Mouse (Mus musculus) heart, embryonic 16.5 days (tissue): Measurements from ENCODE around the gene Fam222b. TPM values are rescaled to one million over a fixed set of nuclear protein-coding genes. Genes with fewer than 3 reads are reported as not detected.

Experiments
- ATAC-seq: fragments of 200-750 bp; cut with Nextera tagmentation; replicated peaks from 2 replicates; pipeline ENCODE4 v1.8.0; 2017; ENCODE audit warnings: moderate number of reproducible peaks; ENCODE audit not compliant: insufficient read depth, low FRiP score; ENCODE audit errors: extremely low read depth
- H3K27ac ChIP-seq: fragments of 300-500 bp; sonication (generic); 2 replicates; pipeline ENCODE4 v1.5.1; 2014; ENCODE audit warnings: mild to moderate bottlenecking, low read length, control low read depth, moderate library complexity
- H3K27me3 ChIP-seq: fragments of 300-500 bp; sonication (generic); 2 replicates; pipeline ENCODE4 v1.6.1; 2014; ENCODE audit warnings: low read length, mixed read lengths; ENCODE audit not compliant: control insufficient read depth, insufficient read depth
- H3K36me3 ChIP-seq: fragments of 300-500 bp; sonication (generic); 2 replicates; pipeline ENCODE4 v1.6.1; 2014; ENCODE audit not compliant: control insufficient read depth, insufficient read depth
- H3K4me1 ChIP-seq: fragments of 300-500 bp; sonication (generic); 2 replicates; pipeline ENCODE4 v1.6.1; 2014; ENCODE audit warnings: low read length, mixed read lengths; ENCODE audit not compliant: control insufficient read depth, insufficient read depth
- H3K4me2 ChIP-seq: fragments of 300-500 bp; sonication (generic); 2 replicates; pipeline ENCODE4 v1.6.1; 2014; ENCODE audit warnings: low read depth, mild to moderate bottlenecking, control low read depth, low read length
- H3K4me3 ChIP-seq: fragments of 300-500 bp; sonication (generic); 2 replicates; pipeline ENCODE4 v1.5.1; 2014; ENCODE audit warnings: mild to moderate bottlenecking, control low read depth, low read length
- H3K9ac ChIP-seq: fragments of 300-500 bp; sonication (generic); 2 replicates; pipeline ENCODE4 v1.6.1; 2014; ENCODE audit warnings: low read length, control low read depth
- H3K9me3 ChIP-seq: fragments of 300-500 bp; sonication (generic); replicated peaks from 2 replicates; pipeline ENCODE4 v1.6.1; 2016; ENCODE audit warnings: low read length; ENCODE audit not compliant: control insufficient read depth
- WGBS: fragments of 180-500 bp; shearing (Covaris S2); extraction: QIAGEN DNeasy Blood & Tissue Kit; methylation state at CpG from one replicate; pipeline ENCODE4 v1.1.7; 2014; 5-methylcytosine and 5-hydroxymethylcytosine counted together
- polyA plus RNA-seq: library from polyadenylated mRNA; unstranded; fragments of >200 nt; fragmentation: Nextera tagmentation; extraction: Ambion mirVana; gene quantifications from 2 replicates; pipeline ENCODE4 v1.2.1, GENCODE M21; 2015

Fam222b gene
- polyA plus RNA-seq, 1 experiment from 2014 or later: 14.9 TPM

- no peaks in the 10 kb centered on the region for H3K9me3 ChIP-seq
- H3K4me1 ChIP-seq: peaks cover 17% of the 10 kb centered on the region
- no peak overlapping the region for H3K27ac ChIP-seq
- H3K27me3 ChIP-seq: no peaks in the 10 kb centered on the region
- H3K36me3 ChIP-seq: peaks cover 9% of the 10 kb centered on the region
- WGBS: 67% methylated on average over 5 of the region's 5 CpGs
- H3K9ac ChIP-seq: no peak overlapping the region
- H3K4me2 ChIP-seq: no peak overlapping the region
- H3K4me3 ChIP-seq: no peak overlapping the region
- ATAC-seq: no peak
Observed at GRCm38 (mm10) chr11:78102958-78103747, 8.7 kb downstream of the Fam222b start.

GRCm38 (mm10) chr11:78104501-78104900, 10.0 kb downstream of the Fam222b start:
- H3K9me3 ChIP-seq: no peaks in the 10 kb centered on the region
- peaks cover 13% of the 10 kb centered on the region for H3K4me1 ChIP-seq
- peaks cover 9% of the 10 kb centered on the region for H3K36me3 ChIP-seq
- no peak overlapping the region for H3K4me2 ChIP-seq
- H3K4me3 ChIP-seq: no peak overlapping the region
- H3K9ac ChIP-seq: no peak overlapping the region
- H3K27me3 ChIP-seq: no peaks in the 10 kb centered on the region
- no peak for ATAC-seq
- 93% methylated on average over 5 of the region's 5 CpGs for WGBS
- no peak overlapping the region for H3K27ac ChIP-seq

- WGBS: 83% methylated on average over 2 of the region's 2 CpGs
- H3K27ac ChIP-seq: no peak overlapping the region
- no peaks in the 10 kb centered on the region for H3K27me3 ChIP-seq
- no peak overlapping the region for H3K4me2 ChIP-seq
- H3K9me3 ChIP-seq: no peaks in the 10 kb centered on the region
- no peak overlapping the region for H3K9ac ChIP-seq
- H3K36me3 ChIP-seq: no peaks in the 10 kb centered on the region
- no peak overlapping the region for H3K4me3 ChIP-seq
- H3K4me1 ChIP-seq: peaks cover 31% of the 10 kb centered on the region
- ATAC-seq: no peak
Observed at GRCm38 (mm10) chr11:78113616-78114015, 19.2 kb downstream of the Fam222b start.

GRCm38 (mm10) chr11:78114676-78115366, 20.4 kb downstream of the Fam222b start:
- peak overlapping the region; percentile 89 for H3K4me3 ChIP-seq
- ATAC-seq: no peak
- H3K9ac ChIP-seq: peak overlapping the region; percentile 83
- H3K4me1 ChIP-seq: peaks cover 32% of the 10 kb centered on the region
- no peaks in the 10 kb centered on the region for H3K27me3 ChIP-seq
- peak overlapping the region; percentile 74 for H3K27ac ChIP-seq
- H3K4me2 ChIP-seq: peak overlapping the region; percentile 91
- WGBS: 11% methylated on average over 19 of the region's 19 CpGs
- no peaks in the 10 kb centered on the region for H3K9me3 ChIP-seq
- no peaks in the 10 kb centered on the region for H3K36me3 ChIP-seq

- Histone ChIP-seq H3K4me2 (peak overlapping the region; percentile 91), H3K9ac (peak overlapping the region; percentile 83), H3K36me3 (no peaks in the 10 kb centered on the region), H3K27me3 (no peaks in the 10 kb centered on the region), H3K4me1 (peaks cover 34% of the 10 kb centered on the region), H3K4me3 (peak overlapping the region; percentile 89), H3K9me3 (no peaks in the 10 kb centered on the region), H3K27ac (peak overlapping the region; percentile 81)
- ATAC-seq: peak; percentile 100
- WGBS: under 1% methylated on average over 36 of the region's 37 CpGs
Observed at GRCm38 (mm10) chr11:78115367-78116145, 21.1 kb downstream of the Fam222b start.

GRCm38 (mm10) chr11:78116146-78116410, 21.6 kb downstream of the Fam222b start:
- Histone ChIP-seq H3K36me3 (no peaks in the 10 kb centered on the region), H3K9me3 (no peaks in the 10 kb centered on the region), H3K4me2 (peak overlapping the region; percentile 91), H3K9ac (peak overlapping the region; percentile 83), H3K4me1 (peaks cover 39% of the 10 kb centered on the region), H3K27me3 (no peaks in the 10 kb centered on the region), H3K4me3 (peak overlapping the region; percentile 89), H3K27ac (peak overlapping the region; percentile 81)
- 21% methylated on average over 5 of the region's 5 CpGs for WGBS
- no peak for ATAC-seq

GRCm38 (mm10) chr11:78118467-78118866, 24.0 kb downstream of the Fam222b start:
- H3K9me3 ChIP-seq: no peaks in the 10 kb centered on the region
- peaks cover 41% of the 10 kb centered on the region for H3K4me1 ChIP-seq
- no peak for ATAC-seq

GRCm38 (mm10) chr11:78119898-78120297, 25.4 kb downstream of the Fam222b start:
- Histone ChIP-seq H3K4me2 (no peak overlapping the region), H3K9me3 (no peaks in the 10 kb centered on the region), H3K27ac (no peak overlapping the region), H3K27me3 (no peaks in the 10 kb centered on the region), H3K36me3 (no peaks in the 10 kb centered on the region), H3K4me3 (no peak overlapping the region), H3K9ac (no peak overlapping the region), H3K4me1 (peaks cover 34% of the 10 kb centered on the region)
- 51% methylated on average over 8 of the region's 8 CpGs for WGBS
- no peak for ATAC-seq

More at GRCm38 (mm10) chr11:78118467-78118866, 24.0 kb downstream of the Fam222b start:
- no peak overlapping the region for H3K27ac ChIP-seq
- H3K9ac ChIP-seq: no peak overlapping the region
- no peak overlapping the region for H3K4me3 ChIP-seq
- no peaks in the 10 kb centered on the region for H3K27me3 ChIP-seq
- no peak overlapping the region for H3K4me2 ChIP-seq
- H3K36me3 ChIP-seq: no peaks in the 10 kb centered on the region

GRCm38 (mm10) chr11:78121176-78121575, 26.7 kb downstream of the Fam222b start:
- H3K27ac ChIP-seq: no peak overlapping the region
- no peaks in the 10 kb centered on the region for H3K36me3 ChIP-seq
- no peak overlapping the region for H3K9ac ChIP-seq
- no peak for ATAC-seq
- H3K4me3 ChIP-seq: no peak overlapping the region
- H3K9me3 ChIP-seq: no peaks in the 10 kb centered on the region
- no peaks in the 10 kb centered on the region for H3K27me3 ChIP-seq
- 54% methylated on average over 5 of the region's 5 CpGs for WGBS
- peaks cover 28% of the 10 kb centered on the region for H3K4me1 ChIP-seq
- no peak overlapping the region for H3K4me2 ChIP-seq
